Mouse (Mus musculus) liver, postnatal 0 days (tissue): ENCODE data around the gene Gm11555. TPM values are rescaled to one million over a fixed set of nuclear protein-coding genes. Genes with fewer than 3 reads are reported as not detected.
"Not testable (repeated sequence)": the region's sequence is repeated elsewhere in the genome, so short reads cannot be mapped to it uniquely, and the experiment has no call there.

ENCODE experiments used
- ATAC-seq: fragments of 200-750 bp; cut with Nextera tagmentation; 2 replicates; pipeline ENCODE4 v1.8.0; 2017; ENCODE audit warnings: mild to moderate bottlenecking, moderate library complexity
- DNase-seq: peaks from one replicate; pipeline ENCODE4 v3.0.0-alpha.2; 2016
- H3K27ac ChIP-seq: fragments of 300-500 bp; sonication (generic); 2 replicates; pipeline ENCODE4 v1.5.1; 2014; ENCODE audit warnings: antibody characterized with exemption, moderate library complexity, mild to moderate bottlenecking, low read depth
- H3K27me3 ChIP-seq: fragments of 300-500 bp; sonication (generic); 2 replicates; pipeline ENCODE4 v1.6.1; 2014; ENCODE audit warnings: low read length, control low read depth, mixed read lengths; ENCODE audit not compliant: insufficient read depth
- H3K36me3 ChIP-seq: fragments of 300-500 bp; sonication (generic); replicated peaks from 2 replicates; pipeline ENCODE4 v1.6.1; 2014; ENCODE audit warnings: mild to moderate bottlenecking, control low read depth, low read length, moderate library complexity, mixed read lengths; ENCODE audit not compliant: insufficient read depth
- H3K4me1 ChIP-seq: fragments of 300-500 bp; sonication (generic); 2 replicates; pipeline ENCODE4 v1.6.1; 2014; ENCODE audit warnings: antibody characterized with exemption, mild to moderate bottlenecking, control low read depth; ENCODE audit not compliant: insufficient read depth
- H3K4me2 ChIP-seq: fragments of 300-500 bp; sonication (generic); 2 replicates; pipeline ENCODE4 v1.6.1; 2014; ENCODE audit warnings: low read depth, mild to moderate bottlenecking, low read length, moderate library complexity, mixed read lengths
- H3K4me3 ChIP-seq: fragments of 300-500 bp; sonication (generic); 2 replicates; pipeline ENCODE4 v1.5.1; 2014; ENCODE audit warnings: low read depth, low read length
- H3K9ac ChIP-seq: fragments of 300-500 bp; sonication (generic); replicated peaks from 2 replicates; pipeline ENCODE4 v1.6.1; 2014; ENCODE audit warnings: mild to moderate bottlenecking, moderate library complexity
- H3K9me3 ChIP-seq: fragments of 300-500 bp; sonication (generic); 2 replicates; pipeline ENCODE4 v1.6.1; 2016; ENCODE audit warnings: mild to moderate bottlenecking, control low read depth, low read length, mixed read lengths
- CTCF ChIP-seq: sonication (generic); IDR thresholded peaks from 2 replicates; pipeline ENCODE4 v1.5.1; 2016; ENCODE audit warnings: antibody characterized with exemption, low read depth
- EP300 ChIP-seq: IDR thresholded peaks from 2 replicates; pipeline ENCODE4 v1.6.1; 2016; ENCODE audit warnings: antibody characterized with exemption, low read depth, mild to moderate bottlenecking
- WGBS: fragments of 180-500 bp; shearing (Covaris S2); extraction: QIAGEN DNeasy Blood & Tissue Kit; methylation state at CpG from one replicate; pipeline ENCODE4 v1.1.7; 2014; ENCODE audit not compliant: insufficient replicate concordance; 5-methylcytosine and 5-hydroxymethylcytosine counted together
- polyA plus RNA-seq: library from polyadenylated mRNA; unstranded; fragments of >200 nt; fragmentation: Nextera tagmentation; extraction: Ambion mirVana; gene quantifications from 2 replicates; pipeline ENCODE4 v1.2.1, GENCODE M21; 2015

Gene Gm11555
- polyA plus RNA-seq, 1 experiment from 2014 or later: not detected

- Histone ChIP-seq H3K4me3 (no peak overlapping the region), H3K4me1 (no peaks in the 10 kb centered on the region), H3K4me2 (no peak overlapping the region), H3K9ac (no peak overlapping the region), H3K36me3 (no peaks in the 10 kb centered on the region), H3K27ac (no peak overlapping the region), H3K9me3 (no peaks in the 10 kb centered on the region), H3K27me3 (no peaks in the 10 kb centered on the region)
- TF ChIP-seq EP300 (no peak), CTCF (no peak)
- ATAC-seq (no peak), DNase-seq (no peak)
- 54% methylated on average over 1 of the region's 1 CpGs for WGBS
Measured at GRCm38 (mm10) chr11:99609126-99609525, 40.9 kb downstream of the Gm11555 start.

GRCm38 (mm10) chr11:99603208-99603607, 46.8 kb downstream of the Gm11555 start, which contains the start of gene Gm11938:
TSS of gene Gm11938 (minus strand) at chr11:99603308.
- H3K4me2 ChIP-seq, ATAC-seq, H3K4me3 ChIP-seq, H3K4me1 ChIP-seq, DNase-seq, H3K36me3 ChIP-seq, H3K27ac ChIP-seq, H3K9me3 ChIP-seq, H3K27me3 ChIP-seq, H3K9ac ChIP-seq: not testable (repeated sequence)
- 70% methylated on average over 1 of the region's 1 CpGs for WGBS

Other genes starting within 250 kb of the Gm11555 start
- gene Krt12, start 228.0 kb downstream of the Gm11555 start, polyA plus RNA-seq: not detected in 2 replicates
- gene Krt20, start 212.1 kb downstream of the Gm11555 start, polyA plus RNA-seq: 13.3 and 14.5 TPM in 2 replicates
- 15.7 and 16.5 TPM in 2 replicates for gene Krt23, start 157.1 kb downstream of the Gm11555 start, polyA plus RNA-seq
- gene Krt39, start 128.9 kb downstream of the Gm11555 start, polyA plus RNA-seq: not detected in 2 replicates
- gene Krt40, start 107.1 kb downstream of the Gm11555 start, polyA plus RNA-seq: not detected in 2 replicates
- gene Krtap3-3, start 99.4 kb downstream of the Gm11555 start, polyA plus RNA-seq: not detected in 2 replicates
- not detected in 2 replicates for gene Krtap3-2, start 93.4 kb downstream of the Gm11555 start, polyA plus RNA-seq
- gene Gm11939, start 90.8 kb downstream of the Gm11555 start, polyA plus RNA-seq: not detected in 2 replicates
- not detected in 2 replicates for gene Krtap3-1, start 83.6 kb downstream of the Gm11555 start, polyA plus RNA-seq
- not detected in 2 replicates for gene Krtap1-5, start 69.2 kb downstream of the Gm11555 start, polyA plus RNA-seq
- gene Krtap1-4, start 66.6 kb downstream of the Gm11555 start, polyA plus RNA-seq: not detected in 2 replicates
- gene Krtap1-3, start 58.9 kb downstream of the Gm11555 start, polyA plus RNA-seq: not detected in 2 replicates
- gene Krtap9-3, start 52.1 kb downstream of the Gm11555 start, polyA plus RNA-seq: not detected in 2 replicates
- gene Gm11938, start 46.9 kb downstream of the Gm11555 start, polyA plus RNA-seq: not detected in 2 replicates
- not detected in 2 replicates for gene Gm11937, start 40.0 kb downstream of the Gm11555 start, polyA plus RNA-seq
- not detected in 2 replicates for gene Krtap2-4, start 35.4 kb downstream of the Gm11555 start, polyA plus RNA-seq
- not detected in 2 replicates for gene Gm11562, start 29.8 kb downstream of the Gm11555 start, polyA plus RNA-seq
- not detected in 2 replicates for gene Krtap4-1, start 22.0 kb downstream of the Gm11555 start, polyA plus RNA-seq
- gene Krtap4-2, start 15.2 kb downstream of the Gm11555 start, polyA plus RNA-seq: not detected in 2 replicates
- gene Krtap4-7, start 6.1 kb downstream of the Gm11555 start, polyA plus RNA-seq: not detected in 2 replicates
- not detected in 2 replicates for gene Gm11563, start 8.7 kb upstream of the Gm11555 start, polyA plus RNA-seq
- gene Krtap4-6, start 15.7 kb upstream of the Gm11555 start, polyA plus RNA-seq: not detected in 2 replicates
- gene Gm14190, start 40.5 kb upstream of the Gm11555 start, polyA plus RNA-seq: not detected in 2 replicates
- not detected in 2 replicates for gene Gm14180, start 84.1 kb upstream of the Gm11555 start, polyA plus RNA-seq
- gene Gm11595, start 122.7 kb upstream of the Gm11555 start, polyA plus RNA-seq: not detected in 2 replicates
- not detected in 2 replicates for gene Krtap4-8, start 130.5 kb upstream of the Gm11555 start, polyA plus RNA-seq
- not detected in 2 replicates for gene Krtap4-9, start 135.0 kb upstream of the Gm11555 start, polyA plus RNA-seq
- gene Gm11596, start 143.2 kb upstream of the Gm11555 start, polyA plus RNA-seq: not detected in 2 replicates
- gene Gm11569, start 148.7 kb upstream of the Gm11555 start, polyA plus RNA-seq: not detected in 2 replicates
- not detected in 2 replicates for gene Gm11554, start 154.2 kb upstream of the Gm11555 start, polyA plus RNA-seq
- gene Krtap4-13, start 159.7 kb upstream of the Gm11555 start, polyA plus RNA-seq: not detected in 2 replicates
- not detected in 2 replicates for gene Gm11564, start 165.4 kb upstream of the Gm11555 start, polyA plus RNA-seq
- gene 2300003K06Rik, start 187.8 kb upstream of the Gm11555 start, polyA plus RNA-seq: not detected in 2 replicates
- gene Krtap4-16, start 201.4 kb upstream of the Gm11555 start, polyA plus RNA-seq: not detected in 2 replicates
- gene Gm11568, start 207.7 kb upstream of the Gm11555 start, polyA plus RNA-seq: not detected in 2 replicates
- gene Gm11559, start 214.2 kb upstream of the Gm11555 start, polyA plus RNA-seq: not detected in 2 replicates
- gene Krtap9-1, start 223.2 kb upstream of the Gm11555 start, polyA plus RNA-seq: not detected in 2 replicates
- not detected in 2 replicates for gene Gm11567, start 229.0 kb upstream of the Gm11555 start, polyA plus RNA-seq